Comparison of ENCODE assay signal across 23 mouse cellular contexts in genomic region chr2:126445039-126445438, GRCm38 (mm10). TPM values are rescaled to one million over a fixed set of nuclear protein-coding genes. Genes with fewer than 3 reads are reported as not detected.
A peak's percentile ranks its signal among the peaks of the same experiment; 100 is the strongest.
DNase-seq lines count a peak whose midpoint lies in the region; ATAC-seq and TF ChIP-seq lines count a peak whose summit lies in the region.
"Had no signal": no experiment of that assay in that cellular context is flagged by ENCODE, and none has a peak within 500 bp of the region (broad histone marks: within the 10 kb centered on the region; RNA-seq: fewer than 3 reads in every experiment).

No protein-coding gene starts in this region.

- no peaks in the 10 kb centered on the region for H3K36me3 ChIP-seq in lung, embryonic 14.5 days (ENCODE audit: insufficient read depth)
- no peaks in the 10 kb centered on the region for H3K36me3 ChIP-seq in lung, embryonic 16.5 days (ENCODE audit: control insufficient read depth, insufficient read depth, low read length)
- H3K36me3 ChIP-seq in lung, postnatal 0 days (ENCODE audit: insufficient read depth, low read length) = no peaks in the 10 kb centered on the region
- H3K36me3 ChIP-seq: G1E had no signal

- no peaks in the 10 kb centered on the region for H3K27me3 ChIP-seq in lung, embryonic 14.5 days (ENCODE audit: insufficient read depth, low read length)
- no peaks in the 10 kb centered on the region for H3K27me3 ChIP-seq in lung, embryonic 16.5 days (ENCODE audit: control insufficient read depth, insufficient read depth, low read depth, low read length)
- no peaks in the 10 kb centered on the region for H3K27me3 ChIP-seq in lung, postnatal 0 days (replicated peaks; ENCODE audit: insufficient read depth, low read length)
- H3K27me3 ChIP-seq: CH12.LX had no signal

- H3K4me3 ChIP-seq in lung, embryonic 14.5 days (ENCODE audit: low read depth, low read length) = no peak overlapping the region
- no peak overlapping the region for H3K4me3 ChIP-seq in lung, adult 2 months (replicated peaks; ENCODE audit: extremely low read depth, low read depth, low read length)
- H3K4me3 ChIP-seq in lung, embryonic 16.5 days (ENCODE audit: low read length) = no peak overlapping the region
- no peak overlapping the region for H3K4me3 ChIP-seq in lung, postnatal 0 days (ENCODE audit: low read depth, low read length)

- TF ChIP-seq EP300 in lung, postnatal 0 days (IDR thresholded peaks at IDR 0.05) = no peak

- no peak overlapping the region for H3K9ac ChIP-seq in lung, embryonic 14.5 days
- H3K9ac ChIP-seq in lung, embryonic 16.5 days (ENCODE audit: low read length) = no peak overlapping the region
- H3K9ac ChIP-seq in lung, postnatal 0 days (replicated peaks; ENCODE audit: low read depth) = no peak overlapping the region

- peaks cover 4% of the 10 kb centered on the region; the same call in 1 of the 2 replicates for H3K4me1 ChIP-seq in lung, embryonic 14.5 days (ENCODE audit: insufficient read depth)
- no peaks in the 10 kb centered on the region for H3K4me1 ChIP-seq in lung, adult 2 months (ENCODE audit: control insufficient read depth, insufficient read depth, low read length)
- H3K4me1 ChIP-seq in lung, embryonic 16.5 days (replicated peaks; ENCODE audit: control insufficient read depth, insufficient read depth, low read length) = no peaks in the 10 kb centered on the region
- no peaks in the 10 kb centered on the region for H3K4me1 ChIP-seq in lung, postnatal 0 days (ENCODE audit: insufficient read depth, low read depth, low read length)

- no peak overlapping the region for H3K4me2 ChIP-seq in lung, embryonic 14.5 days
- H3K4me2 ChIP-seq in lung, embryonic 16.5 days (ENCODE audit: low read depth, low read length) = no peak overlapping the region
- no peak overlapping the region for H3K4me2 ChIP-seq in lung, postnatal 0 days (replicated peaks; ENCODE audit: low read depth, low read length)

- TF ChIP-seq CTCF in lung, embryonic 14.5 days (IDR thresholded peaks at IDR 0.05; ENCODE audit: low read depth) = no peak
- TF ChIP-seq CTCF in lung, adult 2 months (IDR thresholded peaks at IDR 0.05; ENCODE audit: insufficient read depth, low read length) = no peak
- no peak for TF ChIP-seq CTCF in lung, postnatal 0 days (IDR thresholded peaks at IDR 0.05)

- no peak overlapping the region for H3K27ac ChIP-seq in lung, embryonic 14.5 days (ENCODE audit: low read depth)
- no peak overlapping the region for H3K27ac ChIP-seq in lung, embryonic 16.5 days (ENCODE audit: low read length)
- H3K27ac ChIP-seq in lung, postnatal 0 days (ENCODE audit: low read length) = no peak overlapping the region

- 42% methylated on average over 6 of the region's 6 CpGs for WGBS in lung, embryonic 14.5 days
- 45% methylated on average over 6 of the region's 6 CpGs for WGBS in lung, adult 2 months
- 42% methylated on average over 6 of the region's 6 CpGs for WGBS in lung, embryonic 16.5 days
- WGBS in lung, postnatal 0 days = 31% methylated on average over 6 of the region's 6 CpGs

- peak; percentile 60 for DNase-seq in heart, adult 11 months
- DNase-seq in heart, postnatal 4 days = no peak
- DNase-seq in lung, embryonic 14.5 days = peak; percentile 10
- DNase-seq in lung, adult 2 months = no peak
- DNase-seq in lung, adult 18-20 months = no peak
- DNase-seq in lung, postnatal 0 days (ENCODE audit: low spot score) = peak; percentile 9
- no peak for DNase-seq in lung, postnatal 10 days
- DNase-seq: adrenal gland, adult 2 months; adrenal gland, adult 8-10 months; adrenal gland, postnatal 10 days; adrenal gland, postnatal 14 days; adrenal gland, postnatal 25 days; adrenal gland, postnatal 36 days; B cell, adult 2 months; cerebellum, adult 11 months; cerebellum, adult 11-12 months had no signal

- no peaks in the 10 kb centered on the region for H3K9me3 ChIP-seq in lung, embryonic 14.5 days (ENCODE audit: low read depth, low read length)
- no peaks in the 10 kb centered on the region for H3K9me3 ChIP-seq in lung, embryonic 16.5 days (ENCODE audit: control insufficient read depth, low read length)
- no peaks in the 10 kb centered on the region for H3K9me3 ChIP-seq in lung, postnatal 0 days (ENCODE audit: low read length)
- H3K9me3 ChIP-seq: G1E had no signal

- peak; percentile 31; the same call in 1 of the 2 replicates for ATAC-seq in lung, embryonic 14.5 days (ENCODE audit: insufficient read depth)
- peak; percentile 57 for ATAC-seq in lung, embryonic 16.5 days (ENCODE audit: low read depth)
- no peak for ATAC-seq in lung, postnatal 0 days
- ATAC-seq: activated CD4-positive, CD25-positive, alpha-beta regulatory T cell, adult 4 months; CD4-positive, CD25-positive, alpha-beta regulatory T cell, adult 4 months; Patski had no signal

- TF ChIP-seq POLR2A in lung, adult 2 months (IDR thresholded peaks at IDR 0.05; ENCODE audit: borderline replicate concordance, extremely low read depth, low read depth, low read length) = no peak

RNA-seq across cellular contexts. Expression of gene Atp8b4, which starts 55.4 kb away (rescaled TPM):
- under 1 TPM; 0.29 to 0.36 TPM for total RNA-seq in heart, postnatal 4 days (2021)
- polyA plus RNA-seq in lung, embryonic 14.5 days (2014; fragmentation: Nextera tagmentation; extraction: Ambion mirVana) = 0.39 and 0.50 TPM in 2 replicates
- 1.0 and 1.8 TPM in 2 replicates for polyA plus RNA-seq in lung, adult 2 months (2012; rRNA removed)
- 1.1 and 1.5 TPM in 2 replicates for polyA plus RNA-seq in lung, embryonic 16.5 days (2015; fragmentation: Nextera tagmentation; extraction: Ambion mirVana)
- 1.4 and 1.7 TPM in 2 replicates for polyA plus RNA-seq in lung, postnatal 0 days (2015; fragmentation: Nextera tagmentation; extraction: Ambion mirVana)
- total RNA-seq: MEL had no signal

Comparison
In these comparisons a context has a peak if more than half of its experiments do, and no peak if none do; other contexts are left out.
1. DNase-seq: peak in heart, adult 11 months (single experiment), lung, embryonic 14.5 days (single experiment) and lung, postnatal 0 days (single experiment); none in heart, postnatal 4 days (single experiment), lung, adult 2 months (single experiment), lung, adult 18-20 months (0 of 2) and lung, postnatal 10 days (single experiment).